Mouse (Mus musculus): ENCODE results near the gene Mavs.

Gene Mavs

GRCm38 (mm10) chr2:131262213-131262672 lies 28.4 kb downstream of the Mavs start, which contains the start of gene Pank2:
Gene Pank2 (plus strand): TSS chr2:131262495.
- peak; percentile 97 to 99 for DNase-seq

GRCm38 (mm10) chr2:131262680-131263670 lies 29.1 kb downstream of the Mavs start:
- peak; percentile 17 to 21 for DNase-seq

- DNase-seq, result no peak
Measured at GRCm38 (mm10) chr2:131264027-131264426, 30.2 kb downstream of the Mavs start.

- DNase-seq, result no peak
Measured at GRCm38 (mm10) chr2:131265056-131265455, 31.2 kb downstream of the Mavs start.

- DNase-seq, result no peak
Measured at GRCm38 (mm10) chr2:131275493-131275892, 41.6 kb downstream of the Mavs start.

- DNase-seq, result no peak
Measured at GRCm38 (mm10) chr2:131276722-131277121, 42.9 kb downstream of the Mavs start.

- DNase-seq, result no peak
Measured at GRCm38 (mm10) chr2:131281596-131281995, 47.7 kb downstream of the Mavs start.

GRCm38 (mm10) chr2:131286276-131286675 lies 52.4 kb downstream of the Mavs start:
- DNase-seq, result no peak

- DNase-seq, result no peak
Measured at GRCm38 (mm10) chr2:131290669-131291068, 56.8 kb downstream of the Mavs start.

GRCm38 (mm10) chr2:131296746-131297261 lies 62.9 kb downstream of the Mavs start:
- no peak for DNase-seq

Data from thymus, postnatal 36 days (tissue).